Mouse (Mus musculus) lung, embryonic 14.5 days (tissue): Measurements from ENCODE around the gene Mdm1. TPM values are rescaled to one million over a fixed set of nuclear protein-coding genes. Genes with fewer than 3 reads are reported as not detected.
A peak's percentile ranks its signal among the peaks of the same experiment; 100 is the strongest.

Experiments used
- ATAC-seq: fragments of 200-750 bp; cut with Nextera tagmentation; 2 replicates; pipeline ENCODE4 v1.8.0; 2017; ENCODE audit warnings: mild to moderate bottlenecking, moderate TSS enrichment, moderate library complexity; ENCODE audit not compliant: insufficient read depth
- DNase-seq: peaks from one replicate; pipeline ENCODE4 v3.0.0-alpha.2; 2015
- H3K27ac ChIP-seq: fragments of 300-500 bp; sonication (generic); 2 replicates; pipeline ENCODE4 v1.5.1; 2014; ENCODE audit warnings: low read depth, mild to moderate bottlenecking, moderate library complexity
- H3K27me3 ChIP-seq: fragments of 300-500 bp; sonication (generic); 2 replicates; pipeline ENCODE4 v1.6.1; 2014; ENCODE audit warnings: low read length, control low read depth; ENCODE audit not compliant: insufficient read depth
- H3K36me3 ChIP-seq: fragments of 300-500 bp; sonication (generic); 2 replicates; pipeline ENCODE4 v1.6.1; 2014; ENCODE audit warnings: control low read depth; ENCODE audit not compliant: insufficient read depth
- H3K4me1 ChIP-seq: fragments of 300-500 bp; sonication (generic); 2 replicates; pipeline ENCODE4 v1.6.1; 2014; ENCODE audit warnings: antibody characterized with exemption, control low read depth; ENCODE audit not compliant: insufficient read depth
- H3K4me2 ChIP-seq: fragments of 300-500 bp; sonication (generic); 2 replicates; pipeline ENCODE4 v1.6.1; 2014; ENCODE audit warnings: mild to moderate bottlenecking
- H3K4me3 ChIP-seq: fragments of 300-500 bp; sonication (generic); 2 replicates; pipeline ENCODE4 v1.5.1; 2014; ENCODE audit warnings: low read depth, low read length
- H3K9ac ChIP-seq: fragments of 300-500 bp; sonication (generic); 2 replicates; pipeline ENCODE4 v1.6.1; 2014
- H3K9me3 ChIP-seq: fragments of 300-500 bp; sonication (generic); 2 replicates; pipeline ENCODE4 v1.6.1; 2016; ENCODE audit warnings: low read depth, low read length, control low read depth
- CTCF ChIP-seq: IDR thresholded peaks from 2 replicates; pipeline ENCODE4 v1.5.1; 2016; ENCODE audit warnings: antibody characterized with exemption, low read depth
- WGBS: fragments of 180-500 bp; shearing (Covaris S2); extraction: QIAGEN DNeasy Blood & Tissue Kit; methylation state at CpG from one replicate; pipeline ENCODE4 v1.1.7; 2014; 5-methylcytosine and 5-hydroxymethylcytosine counted together
- polyA plus RNA-seq: library from polyadenylated mRNA; unstranded; fragments of >200 nt; fragmentation: Nextera tagmentation; extraction: Ambion mirVana; gene quantifications from 2 replicates; pipeline ENCODE4 v1.2.1, GENCODE M21; 2014

Mdm1 gene
- polyA plus RNA-seq = 38.0 and 40.3 TPM in 2 replicates

GRCm38 (mm10) chr10:118141018-118141883, at the start of gene Mdm1:
Gene Mdm1 (plus strand): TSS chr10:118141811.
- H3K27ac ChIP-seq = peak within 1 kb of the TSS; percentile 72; the same call in 1 of the 2 replicates
- WGBS = 4% methylated on average over 47 of the region's 47 CpGs

DNA sequence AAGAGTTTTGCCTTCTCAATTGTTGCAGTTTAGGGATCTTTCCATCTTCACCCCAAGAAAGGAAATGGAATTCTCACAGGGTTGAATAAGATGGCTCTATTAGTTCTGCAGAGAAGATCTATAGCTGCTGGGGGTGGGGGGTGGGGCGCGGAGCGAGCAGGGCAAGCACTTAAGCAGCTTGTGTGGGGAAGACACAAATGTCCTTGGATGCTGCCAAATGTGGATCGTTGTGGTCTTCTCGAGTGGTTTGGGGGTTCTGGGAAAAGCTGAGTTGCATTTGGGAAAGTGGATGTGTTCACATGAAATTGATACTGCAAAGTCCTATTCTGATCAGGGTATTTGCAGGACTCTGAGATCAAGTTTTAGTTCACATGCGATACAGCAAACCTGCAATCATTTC, 48.9 kb upstream of the Mdm1 start:
- no peak overlapping the region for H3K4me2 ChIP-seq
- no peak for TF ChIP-seq CTCF

More at GRCm38 (mm10) chr10:118141018-118141883, at the start of gene Mdm1:
- Histone ChIP-seq H3K27me3 (no peaks in the 10 kb centered on the region), H3K9ac (peak within 1 kb of the TSS; percentile 68), H3K4me3 (peak within 1 kb of the TSS; percentile 82), H3K4me2 (peak within 1 kb of the TSS; percentile 78), H3K4me1 (0 out of 2 replicates have a peak, but pooled peaks cover 3% of the 10 kb centered on the region), H3K36me3 (no peaks in the 10 kb centered on the region), H3K9me3 (no peaks in the 10 kb centered on the region)
- peak; percentile 99 for DNase-seq
- TF ChIP-seq CTCF = no peak
- peak; percentile 100 for ATAC-seq

GRCm38 (mm10) chr10:118093728-118094127, 47.9 kb upstream of the Mdm1 start:
- Histone ChIP-seq H3K4me2 (no peak overlapping the region), H3K4me3 (no peak overlapping the region), H3K36me3 (no peaks in the 10 kb centered on the region), H3K27ac (no peak overlapping the region), H3K4me1 (no peaks in the 10 kb centered on the region), H3K9me3 (no peaks in the 10 kb centered on the region), H3K9ac (no peak overlapping the region), H3K27me3 (no peaks in the 10 kb centered on the region)
- 42% methylated on average over 9 of the region's 9 CpGs for WGBS
- no peak for TF ChIP-seq CTCF
- ATAC-seq (no peak), DNase-seq (no peak)

More for the DNA sequence above, 48.9 kb upstream of the Mdm1 start:
- H3K27ac ChIP-seq = no peak overlapping the region
- H3K4me3 ChIP-seq = no peak overlapping the region
- 85% methylated on average over 6 of the region's 6 CpGs for WGBS
- no peaks in the 10 kb centered on the region for H3K27me3 ChIP-seq
- DNase-seq (no peak), ATAC-seq (no peak)
- no peak overlapping the region for H3K9ac ChIP-seq
- no peaks in the 10 kb centered on the region for H3K4me1 ChIP-seq
- H3K36me3 ChIP-seq = no peaks in the 10 kb centered on the region
- no peaks in the 10 kb centered on the region for H3K9me3 ChIP-seq

GRCm38 (mm10) chr10:118094853-118095252, 46.8 kb upstream of the Mdm1 start:
- ATAC-seq (no peak), DNase-seq (no peak)
- H3K27me3 ChIP-seq = no peaks in the 10 kb centered on the region
- H3K9me3 ChIP-seq = no peaks in the 10 kb centered on the region
- H3K36me3 ChIP-seq = no peaks in the 10 kb centered on the region
- H3K27ac ChIP-seq = no peak overlapping the region
- no peak overlapping the region for H3K4me2 ChIP-seq
- H3K4me3 ChIP-seq = no peak overlapping the region
- H3K9ac ChIP-seq = no peak overlapping the region
- WGBS = 81% methylated on average over 4 of the region's 4 CpGs
- no peaks in the 10 kb centered on the region for H3K4me1 ChIP-seq
- TF ChIP-seq CTCF = no peak

DNA sequence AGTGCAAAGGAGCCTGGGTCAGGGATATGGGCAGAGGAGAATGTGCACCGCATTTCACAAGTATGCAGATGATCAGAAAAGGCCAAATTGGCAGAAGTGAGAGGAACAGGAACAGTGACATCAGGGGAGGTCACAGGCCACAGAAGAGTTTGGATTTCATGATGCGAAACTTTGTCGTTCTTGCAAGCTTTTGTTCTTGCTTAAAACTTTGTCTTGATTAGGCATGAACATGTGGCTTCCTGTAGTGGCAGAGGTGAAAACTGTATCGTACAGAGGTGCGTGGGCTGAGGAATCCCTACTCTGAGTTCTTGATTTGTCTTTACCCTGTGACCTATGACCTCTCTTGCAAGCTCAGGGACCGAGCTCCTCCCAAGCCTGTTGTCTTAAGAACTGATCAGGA, 45.4 kb upstream of the Mdm1 start:
- no peak overlapping the region for H3K4me3 ChIP-seq
- no peaks in the 10 kb centered on the region for H3K36me3 ChIP-seq
- no peak overlapping the region for H3K9ac ChIP-seq
- no peak for TF ChIP-seq CTCF
- no peaks in the 10 kb centered on the region for H3K27me3 ChIP-seq
- H3K27ac ChIP-seq = no peak overlapping the region
- no peaks in the 10 kb centered on the region for H3K4me1 ChIP-seq
- DNase-seq (no peak), ATAC-seq (no peak)
- H3K4me2 ChIP-seq = no peak overlapping the region
- no peaks in the 10 kb centered on the region for H3K9me3 ChIP-seq
- 78% methylated on average over 6 of the region's 6 CpGs for WGBS

DNA sequence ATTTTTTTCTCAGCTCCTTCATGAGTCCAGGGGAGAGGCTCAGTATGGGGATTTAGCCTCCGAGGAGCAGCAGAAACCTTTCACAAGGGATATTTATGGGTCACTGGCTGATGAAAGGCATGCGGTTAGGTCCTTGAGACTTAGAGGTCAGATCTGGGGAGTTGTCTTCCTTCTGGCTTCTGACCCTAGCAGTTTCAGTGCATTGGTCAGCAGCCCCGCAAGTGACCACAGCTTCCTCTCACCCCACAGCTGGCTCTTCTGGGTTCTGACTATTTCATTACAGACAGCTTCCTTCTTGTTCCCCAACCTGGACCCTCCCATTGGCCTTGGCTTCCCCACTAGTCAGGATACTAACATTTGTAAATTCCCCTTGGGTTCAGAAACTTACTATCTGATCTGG, 43.7 kb upstream of the Mdm1 start:
- Histone ChIP-seq H3K9ac (no peak overlapping the region), H3K27ac (no peak overlapping the region), H3K27me3 (no peaks in the 10 kb centered on the region), H3K4me1 (no peaks in the 10 kb centered on the region), H3K4me3 (no peak overlapping the region), H3K36me3 (no peaks in the 10 kb centered on the region), H3K9me3 (no peaks in the 10 kb centered on the region), H3K4me2 (no peak overlapping the region)
- no peak for DNase-seq
- whole genome bisulfite sequencing = 70% methylated on average over 3 of the region's 3 CpGs
- no peak for ATAC-seq
- TF ChIP-seq CTCF = no peak

GRCm38 (mm10) chr10:118100570-118100969, 41.0 kb upstream of the Mdm1 start:
- no peaks in the 10 kb centered on the region for H3K27me3 ChIP-seq
- H3K36me3 ChIP-seq = no peaks in the 10 kb centered on the region
- H3K4me1 ChIP-seq = no peaks in the 10 kb centered on the region
- no peak overlapping the region for H3K27ac ChIP-seq
- WGBS = 76% methylated on average over 5 of the region's 5 CpGs
- H3K9me3 ChIP-seq = no peaks in the 10 kb centered on the region
- no peak for TF ChIP-seq CTCF
- H3K9ac ChIP-seq = no peak overlapping the region
- H3K4me2 ChIP-seq = no peak overlapping the region
- no peak overlapping the region for H3K4me3 ChIP-seq
- ATAC-seq (no peak), DNase-seq (no peak)
